Mouse (Mus musculus) left cerebral cortex, postnatal 25 days (tissue): ENCODE results near the gene Tmco3. TPM values are rescaled to one million over a fixed set of nuclear protein-coding genes. Genes with fewer than 3 reads are reported as not detected.

ENCODE experiments used
- DNase-seq, 2 experiments: peaks; one replicate each; pipeline ENCODE4 v3.0.0; 2022; ENCODE audit warnings: low spot score in 2 of 2, mixed read lengths in 1 of 2
- intact Hi-C: fragments of 180-260 bp; cut with DNase I; formaldehyde crosslinking; loops from one replicate; pipeline ENCODE4 v1.15.1; 2025
- total RNA-seq, 2 experiments: library from RNA; stranded (reverse); gene quantifications; 2 replicates each; pipeline ENCODE4 v1.2.3; 2021

Tmco3 gene
- total RNA-seq, 2 experiments from 2014 or later: 48.0 to 56.1 TPM

GRCm38 (mm10) chr8:13353883-13354282 is 65.9 kb downstream of the Tmco3 start:
- no peak for DNase-seq
- intact Hi-C loops: no loop called here

GRCm38 (mm10) chr8:13356221-13356620 is 68.2 kb downstream of the Tmco3 start:
- DNase-seq: no peak
- intact Hi-C loops: no loop called here

- intact Hi-C loops: no loop called here
- DNase-seq: no peak
Observed at GRCm38 (mm10) chr8:13356681-13357080, 68.7 kb downstream of the Tmco3 start.

- intact Hi-C loops: no loop called here
- no peak for DNase-seq
Observed at GRCm38 (mm10) chr8:13360213-13360612, 72.2 kb downstream of the Tmco3 start.

GRCm38 (mm10) chr8:13361865-13362264 is 73.9 kb downstream of the Tmco3 start:
- no peak for DNase-seq
- intact Hi-C loops: no loop called here

Other genes with a start within 250 kb of the Tmco3 start
- not detected for gene Proz, start 227.3 kb upstream of the Tmco3 start, total RNA-seq
- gene Pcid2, start 182.7 kb upstream of the Tmco3 start, total RNA-seq: 10 to 100 TPM; 28.1 to 30.0 TPM
- gene Cul4a, start 182.6 kb upstream of the Tmco3 start, total RNA-seq: 10 to 100 TPM; 54.2 to 54.6 TPM
- 100 to 1,000 TPM; 285 to 291 TPM for gene Lamp1, start 129.0 kb upstream of the Tmco3 start, total RNA-seq
- gene Grtp1, start 87.6 kb upstream of the Tmco3 start, total RNA-seq: 1 to 10 TPM; 4.0 to 4.9 TPM
- gene Adprhl1, start 34.0 kb upstream of the Tmco3 start, total RNA-seq: 1 to 10 TPM in 1 of 2 experiments, under 1 TPM in 1; 0.60 to 1.4 TPM
- 10 to 100 TPM; 40.7 to 43.3 TPM for gene Dcun1d2, start 59 bp upstream of the Tmco3 start, total RNA-seq
- 10 to 100 TPM; 65.7 to 66.9 TPM for gene Tfdp1, start 50.6 kb downstream of the Tmco3 start, total RNA-seq
- not detected for gene Atp4b, start 108.6 kb downstream of the Tmco3 start, total RNA-seq
- not detected for gene Grk1, start 116.9 kb downstream of the Tmco3 start, total RNA-seq
- 1 to 10 TPM; 5.0 to 5.6 TPM for gene Tmem255b, start 147.0 kb downstream of the Tmco3 start, total RNA-seq
- gene Gas6, start 206.3 kb downstream of the Tmco3 start, total RNA-seq: 10 to 100 TPM; 97.5 to 98.9 TPM